Mouse (Mus musculus) C2C12 (cell line): ENCODE measurements around the gene Rad51b.

Source experiments
- CEBPB ChIP-seq: IDR thresholded peaks from one replicate; pipeline ENCODE4 v1.6.1; 2011; ENCODE audit warnings: low read depth, mild to moderate bottlenecking, control low read depth, moderate library complexity
- CTCF ChIP-seq: IDR thresholded peaks from one replicate; pipeline ENCODE4 v1.5.1; 2011; ENCODE audit not compliant: control insufficient read depth, insufficient read depth, insufficient read length
- FOSL1 ChIP-seq: IDR thresholded peaks from one replicate; pipeline ENCODE4 v1.8.0; 2011; ENCODE audit warnings: mild to moderate bottlenecking, low read length; ENCODE audit not compliant: poor library complexity, insufficient read depth, severe bottlenecking
- MAX ChIP-seq: IDR thresholded peaks from one replicate; pipeline ENCODE4 v1.6.1; 2011; ENCODE audit warnings: mild to moderate bottlenecking, control low read depth
- MYOG ChIP-seq: IDR thresholded peaks from one replicate; pipeline ENCODE4 v1.6.1; 2011; ENCODE audit not compliant: control insufficient read depth, insufficient read length; ENCODE audit errors: extremely low read depth

GRCm38 (mm10) chr12:79825922-79826321 lies 528.8 kb downstream of the Rad51b start:
- TF ChIP-seq CTCF (no peak), CEBPB (no peak), MAX (no peak), FOSL1 (no peak), MYOG (no peak)
